Comparison of ENCODE assay signal across 8 mouse cellular contexts in genomic region chr13:110039779-110040498, GRCm38 (mm10).
DNase-seq lines count a peak whose midpoint lies in the region; ATAC-seq lines count a peak whose summit lies in the region.

No protein-coding gene starts in this region.

- no peaks in the 10 kb centered on the region for H3K36me3 ChIP-seq in heart, embryonic 11.5 days (ENCODE audit: control insufficient read depth, insufficient read depth, low read length)
- H3K36me3 ChIP-seq in embryonic facial prominence, embryonic 10.5 days (replicated peaks) = no peaks in the 10 kb centered on the region
- H3K36me3 ChIP-seq in limb, embryonic 10.5 days = no peaks in the 10 kb centered on the region
- no peaks in the 10 kb centered on the region for H3K36me3 ChIP-seq in neural tube, embryonic 12.5 days

- no peak overlapping the region for H3K4me2 ChIP-seq in heart, embryonic 11.5 days
- no peak overlapping the region for H3K4me2 ChIP-seq in neural tube, embryonic 12.5 days (replicated peaks)

- no peak for ATAC-seq in heart, embryonic 11.5 days (replicated peaks; ENCODE audit: insufficient number of reproducible peaks, low FRiP score, low TSS enrichment)
- ATAC-seq in neural tube, embryonic 12.5 days (ENCODE audit: low FRiP score, low read depth) = peak; percentile 29; the same call in 1 of the 2 replicates

- H3K9ac ChIP-seq in heart, embryonic 11.5 days (ENCODE audit: low read depth, low read length) = no peak overlapping the region
- no peak overlapping the region for H3K9ac ChIP-seq in neural tube, embryonic 12.5 days

- H3K9me3 ChIP-seq in heart, embryonic 11.5 days (replicated peaks; ENCODE audit: control insufficient read depth, low read length) = no peaks in the 10 kb centered on the region
- no peaks in the 10 kb centered on the region for H3K9me3 ChIP-seq in embryonic facial prominence, embryonic 10.5 days
- H3K9me3 ChIP-seq in limb, embryonic 10.5 days (replicated peaks) = no peaks in the 10 kb centered on the region
- no peaks in the 10 kb centered on the region for H3K9me3 ChIP-seq in neural tube, embryonic 12.5 days

- H3K4me1 ChIP-seq in heart, embryonic 11.5 days (ENCODE audit: control insufficient read depth, insufficient read depth, low read length) = no peaks in the 10 kb centered on the region
- no peaks in the 10 kb centered on the region for H3K4me1 ChIP-seq in embryonic facial prominence, embryonic 10.5 days
- H3K4me1 ChIP-seq in limb, embryonic 10.5 days = 0 out of 2 replicates have a peak, but pooled peaks cover 3% of the 10 kb centered on the region
- H3K4me1 ChIP-seq in neural tube, embryonic 12.5 days = no peaks in the 10 kb centered on the region

- H3K27ac ChIP-seq in heart, embryonic 11.5 days (ENCODE audit: low read depth, low read length) = no peak overlapping the region
- no peak overlapping the region for H3K27ac ChIP-seq in embryonic facial prominence, embryonic 10.5 days (replicated peaks)
- H3K27ac ChIP-seq in limb, embryonic 10.5 days = no peak overlapping the region
- H3K27ac ChIP-seq in neural tube, embryonic 12.5 days = no peak overlapping the region

- no peak overlapping the region for H3K4me3 ChIP-seq in heart, embryonic 11.5 days (ENCODE audit: low read depth, low read length)
- H3K4me3 ChIP-seq in embryonic facial prominence, embryonic 10.5 days = no peak overlapping the region
- no peak overlapping the region for H3K4me3 ChIP-seq in limb, embryonic 10.5 days
- H3K4me3 ChIP-seq in neural tube, embryonic 12.5 days = no peak overlapping the region

- intact Hi-C loops in heart, postnatal 10 days (cut with DNase I) = loop anchor here (5.0 kb wide), 2 partner anchors 118 to 263 kb away; no protein-coding TSS in a partner anchor

- WGBS in heart, embryonic 11.5 days (ENCODE audit: insufficient replicate concordance) = 84% methylated on average over 3 of the region's 3 CpGs
- 93% methylated on average over 3 of the region's 3 CpGs for WGBS in embryonic facial prominence, embryonic 10.5 days
- WGBS in limb, embryonic 10.5 days = 87% methylated on average over 3 of the region's 3 CpGs
- 84% methylated on average over 3 of the region's 3 CpGs for WGBS in neural tube, embryonic 12.5 days

- no peaks in the 10 kb centered on the region for H3K27me3 ChIP-seq in heart, embryonic 11.5 days (ENCODE audit: control insufficient read depth, insufficient read depth, low read length)
- H3K27me3 ChIP-seq in embryonic facial prominence, embryonic 10.5 days (replicated peaks; ENCODE audit: low read depth, poor library complexity, severe bottlenecking) = no peaks in the 10 kb centered on the region
- H3K27me3 ChIP-seq in limb, embryonic 10.5 days (ENCODE audit: low read depth, poor library complexity, severe bottlenecking) = no peaks in the 10 kb centered on the region
- no peaks in the 10 kb centered on the region for H3K27me3 ChIP-seq in neural tube, embryonic 12.5 days (replicated peaks)

- DNase-seq in heart, postnatal 10 days = peak; percentile 37 to 60
- DNase-seq in 416B (ENCODE audit: low read depth) = peak; percentile 71
- DNase-seq in MEL-GATA-1-ER (ENCODE audit: extremely low read depth, low read depth) = peak; percentile 36
- DNase-seq in embryonic facial prominence, embryonic 10.5 days (ENCODE audit: low spot score) = peak; percentile 34
- peak; percentile 57 for DNase-seq in limb, embryonic 10.5 days (ENCODE audit: low spot score)
- no peak for DNase-seq in ovary, adult 18-20 months (ENCODE audit: low spot score)
